Mouse (Mus musculus) cortical plate, adult 2 months (tissue): Measurements from ENCODE around the gene C2cd3.
A peak's percentile ranks its signal among the peaks of the same experiment; 100 is the strongest.

Source experiments
- CTCF ChIP-seq: fragments of 200-500 bp; IDR thresholded peaks from 2 replicates; pipeline ENCODE4 v1.5.1; 2011; ENCODE audit warnings: mild to moderate bottlenecking, control low read depth, low read length; ENCODE audit not compliant: insufficient read depth; ENCODE audit errors: extremely low read depth
- POLR2A ChIP-seq: fragments of 200-500 bp; IDR thresholded peaks from 2 replicates; pipeline ENCODE4 v1.6.1; 2011; ENCODE audit warnings: mild to moderate bottlenecking, low read length, control low read depth; ENCODE audit not compliant: insufficient read depth; ENCODE audit errors: extremely low read depth

- no peak for TF ChIP-seq CTCF
- TF ChIP-seq POLR2A: peak; percentile 69
These were observed 121.1 kb downstream of the C2cd3 start, which contains the start of gene Ucp2 for GRCm38 (mm10) chr7:100493117-100493483.
